Mouse (Mus musculus) forebrain, embryonic 16.5 days (tissue): ENCODE data around the gene Nat8l. TPM values are rescaled to one million over a fixed set of nuclear protein-coding genes. Genes with fewer than 3 reads are reported as not detected.

Experiments used
- ATAC-seq: fragments of 200-750 bp; cut with Nextera tagmentation; 2 replicates; pipeline ENCODE4 v1.8.0; 2017; ENCODE audit warnings: mild to moderate bottlenecking, moderate library complexity
- H3K27ac ChIP-seq: fragments of 300-500 bp; sonication (generic); 2 replicates; pipeline ENCODE4 v1.5.1; 2014; ENCODE audit warnings: low read length, control low read depth
- H3K27me3 ChIP-seq: fragments of 300-500 bp; sonication (generic); replicated peaks from 2 replicates; pipeline ENCODE4 v1.6.1; 2014; ENCODE audit warnings: low read length; ENCODE audit not compliant: control insufficient read depth, insufficient read depth
- H3K36me3 ChIP-seq: fragments of 300-500 bp; sonication (generic); 2 replicates; pipeline ENCODE4 v1.6.1; 2014; ENCODE audit not compliant: control insufficient read depth, insufficient read depth
- H3K4me1 ChIP-seq: fragments of 300-500 bp; sonication (generic); replicated peaks from 2 replicates; pipeline ENCODE4 v1.6.1; 2014; ENCODE audit warnings: low read length; ENCODE audit not compliant: control insufficient read depth, insufficient read depth
- H3K4me2 ChIP-seq: fragments of 300-500 bp; sonication (generic); 2 replicates; pipeline ENCODE4 v1.6.1; 2014; ENCODE audit warnings: mild to moderate bottlenecking, low read length, control low read depth
- H3K4me3 ChIP-seq: fragments of 300-500 bp; sonication (generic); replicated peaks from 2 replicates; pipeline ENCODE4 v1.5.1; 2014; ENCODE audit warnings: mild to moderate bottlenecking, low read length, control low read depth
- H3K9ac ChIP-seq: fragments of 300-500 bp; sonication (generic); replicated peaks from 2 replicates; pipeline ENCODE4 v1.6.1; 2014; ENCODE audit warnings: low read depth, low read length, control low read depth
- H3K9me3 ChIP-seq: fragments of 300-500 bp; sonication (generic); 2 replicates; pipeline ENCODE4 v1.6.1; 2016; ENCODE audit warnings: low read length; ENCODE audit not compliant: control insufficient read depth
- WGBS: fragments of 180-500 bp; shearing (Covaris S2); extraction: QIAGEN DNeasy Blood & Tissue Kit; methylation state at CpG from one replicate; pipeline ENCODE4 v1.1.7; 2014; 5-methylcytosine and 5-hydroxymethylcytosine counted together
- polyA plus RNA-seq: library from polyadenylated mRNA; unstranded; fragments of >200 nt; fragmentation: Nextera tagmentation; extraction: Ambion mirVana; gene quantifications from 2 replicates; pipeline ENCODE4 v1.2.1, GENCODE M21; 2015

Gene Nat8l
- polyA plus RNA-seq, 1 experiment from 2014 or later = 4.7 TPM

GRCm38 (mm10) chr5:34032520-34032919, 36.7 kb downstream of the Nat8l start:
- Histone ChIP-seq H3K27me3 (no peaks in the 10 kb centered on the region), H3K9me3 (no peaks in the 10 kb centered on the region), H3K27ac (no peak overlapping the region), H3K9ac (no peak overlapping the region), H3K36me3 (no peaks in the 10 kb centered on the region), H3K4me2 (no peak overlapping the region), H3K4me1 (no peaks in the 10 kb centered on the region), H3K4me3 (no peak overlapping the region)
- WGBS = 74% methylated on average over 3 of the region's 3 CpGs
- ATAC-seq = no peak

Other genes with a start within 250 kb of the Nat8l start
- 66.9 and 68.1 TPM in 2 replicates for gene Letm1, start 213.2 kb upstream of the Nat8l start, polyA plus RNA-seq
- gene Nsd2, start 175.3 kb upstream of the Nat8l start, polyA plus RNA-seq = 89.8 and 92.6 TPM in 2 replicates
- gene Nelfa, start 59.6 kb upstream of the Nat8l start, polyA plus RNA-seq = 45.3 and 47.5 TPM in 2 replicates
- 435 and 524 TPM in 2 replicates for gene Gm1673, start 12.6 kb upstream of the Nat8l start, polyA plus RNA-seq
- 0.37 and 0.73 TPM in 2 replicates for gene Poln, start 173.5 kb downstream of the Nat8l start, polyA plus RNA-seq
- 18.0 and 23.1 TPM in 2 replicates for gene Haus3, start 173.5 kb downstream of the Nat8l start, polyA plus RNA-seq
- gene Mxd4, start 191.7 kb downstream of the Nat8l start, polyA plus RNA-seq = 37.1 and 47.2 TPM in 2 replicates